Mouse (Mus musculus): ENCODE results near the gene Fam193a.

Gene Fam193a

GRCm38 (mm10) chr5:34369341-34370021, at the start of gene Fam193a:
TSS of gene Fam193a (plus strand) at chr5:34369933.
- in situ Hi-C loops (cut with MboI; ENCODE audit: low pct_unique_long_range_greater_than_20kb in 1 of 2, low sequenced_read_pairs in 2 of 2, unreplicated experiment in 1 of 2) = no loop called here

DNA sequence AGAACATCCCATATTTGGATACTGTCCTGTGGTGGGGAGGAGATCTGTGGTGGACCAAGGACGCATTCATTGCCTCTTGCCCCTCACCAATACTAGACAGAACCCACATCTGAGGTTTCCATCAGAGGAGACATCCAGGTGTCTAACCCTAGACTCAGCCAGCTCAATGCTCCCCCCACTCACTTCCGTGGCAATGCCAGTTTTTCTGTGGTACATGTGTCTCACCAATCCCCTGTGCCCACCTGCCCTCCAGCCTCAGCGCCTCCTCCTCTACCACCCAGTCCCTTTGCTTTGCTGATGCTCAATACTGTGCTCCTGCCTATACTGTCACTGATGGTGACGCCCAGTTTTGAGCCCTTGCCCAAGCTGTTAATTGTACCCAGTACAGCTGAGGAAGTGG, 48.5 kb upstream of the Fam193a start:
- in situ Hi-C loops (cut with MboI; ENCODE audit: low pct_unique_long_range_greater_than_20kb in 1 of 2, low sequenced_read_pairs in 2 of 2, unreplicated experiment in 1 of 2) = no loop called here

DNA sequence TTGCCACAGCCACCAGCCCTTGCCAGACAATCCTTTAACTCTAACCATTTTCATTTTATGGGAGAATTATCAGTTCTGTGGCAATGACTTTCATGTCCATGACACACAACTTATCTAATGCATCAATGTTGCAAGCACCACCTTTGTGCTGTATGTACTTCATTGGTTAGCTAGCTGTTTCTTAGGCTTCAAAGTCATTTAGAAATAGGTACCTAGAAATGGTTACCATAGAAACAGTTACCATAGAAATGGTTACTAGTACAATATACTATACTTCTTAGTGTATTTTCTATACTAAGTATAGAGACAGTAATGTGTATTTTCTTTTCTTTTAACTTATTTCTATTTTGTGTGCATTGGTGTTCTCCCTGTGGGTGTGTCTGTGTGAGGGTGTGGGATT, 44.4 kb upstream of the Fam193a start:
- in situ Hi-C loops (cut with MboI; ENCODE audit: low pct_unique_long_range_greater_than_20kb in 1 of 2, low sequenced_read_pairs in 2 of 2, unreplicated experiment in 1 of 2) = no loop called here

- in situ Hi-C loops (cut with MboI; ENCODE audit: low pct_unique_long_range_greater_than_20kb in 1 of 2, low sequenced_read_pairs in 2 of 2, unreplicated experiment in 1 of 2) = no loop called here
These were observed 43.5 kb upstream of the Fam193a start for GRCm38 (mm10) chr5:34326249-34326691.

- in situ Hi-C loops (cut with MboI; ENCODE audit: low pct_unique_long_range_greater_than_20kb in 1 of 2, low sequenced_read_pairs in 2 of 2, unreplicated experiment in 1 of 2) = no loop called here
These were observed 42.7 kb upstream of the Fam193a start for GRCm38 (mm10) chr5:34326875-34327576.

- in situ Hi-C loops (cut with MboI; ENCODE audit: low pct_unique_long_range_greater_than_20kb in 1 of 2, low sequenced_read_pairs in 2 of 2, unreplicated experiment in 1 of 2) = no loop called here
These were observed 39.6 kb upstream of the Fam193a start for GRCm38 (mm10) chr5:34330136-34330535.

DNA sequence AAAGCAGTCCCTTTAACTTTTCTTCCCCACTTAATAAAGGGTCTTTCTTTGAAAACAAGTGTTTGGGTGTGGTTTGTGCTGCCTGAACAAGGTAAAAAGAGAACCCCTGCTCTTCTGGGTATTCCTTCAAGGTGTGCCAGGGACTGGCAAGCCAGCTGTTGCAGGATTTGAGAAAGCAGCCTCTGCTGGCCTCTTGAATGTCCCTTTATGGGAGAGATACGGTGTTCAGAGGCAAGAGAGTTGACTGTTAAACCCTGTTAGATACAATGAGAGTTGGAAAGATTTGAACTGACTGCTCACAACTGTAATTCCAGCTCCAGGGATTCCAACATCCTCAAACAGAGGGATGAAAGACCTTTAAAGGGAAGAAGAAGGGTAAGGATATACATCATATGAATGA, 35.7 kb upstream of the Fam193a start:
- in situ Hi-C loops (cut with MboI; ENCODE audit: low pct_unique_long_range_greater_than_20kb in 1 of 2, low sequenced_read_pairs in 2 of 2, unreplicated experiment in 1 of 2) = no loop called here

GRCm38 (mm10) chr5:34335539-34336096, 34.1 kb upstream of the Fam193a start:
- in situ Hi-C loops (cut with MboI; ENCODE audit: low pct_unique_long_range_greater_than_20kb in 1 of 2, low sequenced_read_pairs in 2 of 2, unreplicated experiment in 1 of 2) = no loop called here

- in situ Hi-C loops (cut with MboI; ENCODE audit: low pct_unique_long_range_greater_than_20kb in 1 of 2, low sequenced_read_pairs in 2 of 2, unreplicated experiment in 1 of 2) = no loop called here
These were observed 33.5 kb upstream of the Fam193a start, which contains the start of gene Rnf4 for GRCm38 (mm10) chr5:34336097-34336774. TSS of gene Rnf4 (plus strand) at chr5:34336289.

DNA sequence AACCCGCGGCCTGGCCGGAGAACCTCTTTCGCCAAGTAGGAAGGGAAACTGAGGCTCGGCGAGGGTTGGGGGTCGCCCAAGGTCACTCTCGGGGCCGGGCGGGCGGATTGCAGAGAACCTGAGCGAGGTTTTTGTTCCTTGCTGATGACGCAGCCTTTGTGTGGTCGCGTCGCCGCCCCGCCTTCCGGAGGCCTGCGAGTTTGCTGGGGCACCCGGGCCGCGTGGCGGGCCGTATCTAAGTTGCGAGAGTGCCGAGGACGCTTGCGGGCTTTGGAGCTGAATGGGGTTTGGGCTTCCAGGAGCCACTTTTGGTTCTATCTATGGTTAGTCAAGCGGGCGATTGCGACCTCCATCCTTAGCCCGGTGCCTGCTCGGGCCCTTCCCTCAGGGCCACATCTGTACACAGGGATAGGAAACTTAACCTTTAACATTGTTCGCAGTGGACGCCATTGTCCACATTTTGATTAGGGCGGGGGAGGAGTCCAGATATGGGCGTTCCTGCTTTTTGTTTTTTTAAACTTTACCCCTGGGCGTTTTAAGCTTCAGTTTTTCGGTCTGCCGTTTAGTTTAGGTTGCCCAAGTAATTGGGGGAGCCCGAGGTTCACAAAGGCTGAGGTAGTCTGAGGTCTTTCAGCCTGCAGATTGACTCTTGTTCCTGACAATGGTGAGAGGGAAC, 32.8 kb upstream of the Fam193a start:
- in situ Hi-C loops (cut with MboI; ENCODE audit: low pct_unique_long_range_greater_than_20kb in 1 of 2, low sequenced_read_pairs in 2 of 2, unreplicated experiment in 1 of 2) = no loop called here

- in situ Hi-C loops (cut with MboI; ENCODE audit: low pct_unique_long_range_greater_than_20kb in 1 of 2, low sequenced_read_pairs in 2 of 2, unreplicated experiment in 1 of 2) = no loop called here
These were observed 29.5 kb upstream of the Fam193a start for GRCm38 (mm10) chr5:34340246-34340645.

DNA sequence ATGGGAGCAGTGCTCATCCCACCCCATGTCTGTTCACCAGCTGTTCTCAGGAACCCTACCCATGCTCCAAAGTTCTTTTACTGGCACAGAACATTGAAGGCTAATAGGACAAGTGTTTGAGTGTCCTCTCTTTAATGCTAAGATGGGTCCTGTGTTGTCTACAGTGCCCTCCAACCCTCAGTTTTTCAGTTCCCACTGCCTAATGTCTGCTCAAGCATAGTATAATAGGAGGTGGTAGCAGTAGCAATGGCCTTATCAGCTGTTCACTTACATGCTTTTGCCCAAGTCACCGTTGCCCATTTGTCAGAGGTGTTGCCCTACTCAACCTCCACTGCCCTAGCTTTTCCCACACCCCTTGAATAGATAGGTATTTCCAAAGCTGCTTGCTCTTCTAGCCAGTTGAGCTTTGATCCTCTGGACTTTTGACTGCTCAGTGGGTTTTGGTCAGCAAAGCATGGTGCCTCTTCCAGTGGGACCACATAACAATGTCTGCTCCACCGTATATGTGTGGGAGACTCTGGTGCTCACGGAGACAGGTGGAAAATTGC, 17.6 kb upstream of the Fam193a start:
- in situ Hi-C loops (cut with MboI; ENCODE audit: low pct_unique_long_range_greater_than_20kb in 1 of 2, low sequenced_read_pairs in 2 of 2, unreplicated experiment in 1 of 2) = no loop called here

GRCm38 (mm10) chr5:34360261-34360660, 9.5 kb upstream of the Fam193a start:
- in situ Hi-C loops (cut with MboI; ENCODE audit: low pct_unique_long_range_greater_than_20kb in 1 of 2, low sequenced_read_pairs in 2 of 2, unreplicated experiment in 1 of 2) = no loop called here

DNA sequence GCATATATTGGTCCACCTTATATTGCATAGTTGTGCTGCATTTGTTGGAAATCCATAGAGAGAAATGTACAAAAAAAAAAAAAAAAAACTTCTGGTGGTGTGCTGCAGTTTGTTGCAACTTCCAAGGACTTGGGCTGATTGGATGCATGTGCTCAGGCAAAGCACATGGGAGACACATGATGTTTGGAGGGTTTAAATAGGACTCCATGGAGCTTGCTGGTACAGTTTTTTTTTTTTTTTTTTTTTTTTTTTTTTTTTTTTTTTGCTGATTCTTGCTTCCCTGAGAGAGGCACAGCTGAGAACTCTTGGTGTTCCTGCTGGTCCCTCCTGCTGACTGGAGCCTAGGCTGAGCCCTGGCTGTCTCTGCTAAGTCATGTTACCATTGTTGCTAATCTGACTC, 6.6 kb upstream of the Fam193a start:
- in situ Hi-C loops (cut with MboI; ENCODE audit: low pct_unique_long_range_greater_than_20kb in 1 of 2, low sequenced_read_pairs in 2 of 2, unreplicated experiment in 1 of 2) = no loop called here

- in situ Hi-C loops (cut with MboI; ENCODE audit: low pct_unique_long_range_greater_than_20kb in 1 of 2, low sequenced_read_pairs in 2 of 2, unreplicated experiment in 1 of 2) = no loop called here
These were observed 1.0 kb upstream of the Fam193a start for GRCm38 (mm10) chr5:34368551-34369290.

DNA sequence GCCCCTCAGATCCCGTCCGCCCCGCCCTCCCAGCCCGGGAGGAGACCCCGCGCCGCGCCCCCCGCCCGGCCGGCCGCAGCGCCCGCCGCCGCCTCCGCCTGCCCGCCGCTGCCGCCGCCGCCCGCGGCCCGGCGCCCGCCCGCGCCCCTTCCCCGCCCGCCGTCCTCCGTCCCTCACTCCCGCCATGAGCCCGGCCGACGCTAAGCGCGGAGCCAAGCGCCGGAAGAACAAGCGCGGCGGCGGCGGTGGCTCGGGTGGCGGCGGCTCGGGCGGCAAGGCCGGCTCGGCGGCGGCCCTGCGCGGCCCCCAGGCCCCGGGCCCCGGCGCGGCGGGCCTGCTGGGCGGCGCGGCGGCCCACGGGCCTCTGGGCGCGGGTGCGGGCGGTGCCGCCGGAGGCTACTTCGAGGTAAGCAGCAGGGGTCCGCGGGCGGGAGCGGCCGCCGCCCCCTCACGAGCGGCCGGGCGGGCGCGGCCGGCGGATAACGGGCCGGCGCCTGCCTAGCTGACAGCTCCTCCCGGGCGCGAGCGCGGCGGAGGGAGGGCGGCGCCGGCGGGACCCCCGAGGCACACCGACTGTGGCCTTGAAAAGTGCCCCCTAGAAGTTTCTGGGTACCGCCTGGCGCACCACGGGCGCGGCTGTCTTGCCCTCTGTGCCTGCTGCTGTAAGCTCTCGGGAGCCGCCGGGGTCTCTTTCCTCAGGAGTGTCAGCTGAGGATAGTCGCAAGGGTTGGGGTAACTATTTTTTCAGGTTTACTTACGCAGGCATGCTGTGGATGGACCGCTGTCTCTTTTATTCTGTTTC, 490 bp downstream of the Fam193a start:
- in situ Hi-C loops (cut with MboI; ENCODE audit: low pct_unique_long_range_greater_than_20kb in 1 of 2, low sequenced_read_pairs in 2 of 2, unreplicated experiment in 1 of 2) = no loop called here

- in situ Hi-C loops (cut with MboI; ENCODE audit: low pct_unique_long_range_greater_than_20kb in 1 of 2, low sequenced_read_pairs in 2 of 2, unreplicated experiment in 1 of 2) = no loop called here
These were observed 1.1 kb downstream of the Fam193a start for GRCm38 (mm10) chr5:34370840-34371239.

All from mouse embryonic stem cell (cell line).